Mouse (Mus musculus): ENCODE data around the gene Gm47996.
"Not testable (repeated sequence)": the region's sequence is repeated elsewhere in the genome, so short reads cannot be mapped to it uniquely, and the experiment has no call there.

Gene Gm47996

DNA sequence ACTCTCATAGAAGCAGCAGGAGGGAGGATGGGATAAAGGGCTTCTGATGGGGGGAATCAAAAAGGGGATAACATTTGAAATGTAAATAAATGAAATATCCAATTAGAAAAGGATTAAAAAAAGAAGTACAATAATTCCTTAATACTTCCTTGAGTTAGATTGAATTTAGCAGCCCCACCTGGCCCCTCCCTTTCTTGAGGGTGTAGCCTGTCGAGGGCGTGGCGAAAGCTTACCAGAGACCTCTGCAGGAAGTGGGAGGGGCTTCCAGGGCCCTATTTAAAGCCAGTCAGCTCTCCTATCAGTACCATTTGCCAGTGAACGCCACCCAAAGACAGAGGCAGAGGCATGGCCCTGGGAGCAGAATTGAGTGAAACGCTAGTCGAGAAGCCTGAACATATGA lies 6.1 kb upstream of the Gm47996 start, which contains the start of gene 3110040M04Rik:
Gene 3110040M04Rik, plus strand, starts transcription at position 304 of the 400 bp plus-strand sequence.
- not testable (repeated sequence) for DNase-seq (ENCODE audit: low read depth, low spot score)

DNA sequence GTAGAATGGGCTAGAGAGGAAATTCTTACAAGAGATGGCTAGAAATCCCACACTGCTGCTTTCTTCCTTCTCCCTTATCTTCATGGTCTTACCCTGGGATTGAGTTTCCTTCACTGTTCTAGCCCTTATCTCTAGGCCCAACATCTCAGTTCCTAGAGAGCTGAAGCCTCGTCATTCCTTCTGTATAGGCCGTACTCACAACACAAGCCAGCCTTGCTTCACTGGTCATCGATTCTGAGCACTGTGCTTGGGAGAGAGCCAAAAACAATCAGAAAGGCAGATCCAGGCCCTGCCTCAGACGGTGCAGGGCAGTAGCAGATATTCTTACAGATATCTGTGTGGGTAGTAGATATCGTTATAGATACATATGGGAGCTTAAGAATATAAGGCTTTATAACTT lies 1.4 kb upstream of the Gm47996 start:
- not testable (repeated sequence) for DNase-seq (ENCODE audit: low read depth, low spot score)

DNA sequence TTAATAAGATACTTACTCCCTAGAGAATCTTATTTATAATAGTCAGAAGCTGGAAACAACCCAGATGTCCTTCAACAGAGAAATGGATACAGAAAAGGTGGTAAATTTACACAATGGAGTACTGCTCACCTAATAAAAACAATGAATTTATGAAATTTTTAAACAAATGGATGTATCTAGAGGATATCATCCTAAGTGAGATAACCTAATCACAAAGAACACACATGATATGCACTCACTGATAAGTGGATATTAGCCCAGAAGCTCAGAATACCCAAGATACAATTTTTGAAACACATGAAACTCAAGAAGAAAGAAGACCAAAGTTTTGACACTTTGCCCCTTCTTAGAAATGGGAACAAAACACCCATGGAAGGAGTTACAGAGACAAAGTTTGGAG lies 987 bp upstream of the Gm47996 start:
- not testable (repeated sequence) for DNase-seq (ENCODE audit: low read depth, low spot score)

DNA sequence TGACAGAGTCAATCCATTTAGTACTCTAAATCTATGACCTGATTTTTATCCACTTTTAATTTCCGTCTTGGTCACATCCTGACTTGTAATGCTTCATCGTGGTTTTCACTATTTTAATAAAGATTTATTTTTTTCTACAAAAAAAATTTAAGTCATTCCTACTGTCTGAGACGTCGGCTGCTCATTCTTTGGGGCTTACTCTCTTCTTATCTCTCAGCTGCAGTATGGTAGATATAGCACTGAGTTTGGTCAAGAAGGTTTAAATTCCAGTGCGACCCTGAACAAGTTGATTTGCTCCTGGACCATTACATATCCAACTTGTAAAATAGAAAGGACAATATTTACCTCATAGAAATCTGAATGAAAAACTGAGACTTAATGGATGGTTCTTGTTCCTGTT lies 1.7 kb downstream of the Gm47996 start:
- DNase-seq (ENCODE audit: low read depth, low spot score): not testable (repeated sequence)

DNA sequence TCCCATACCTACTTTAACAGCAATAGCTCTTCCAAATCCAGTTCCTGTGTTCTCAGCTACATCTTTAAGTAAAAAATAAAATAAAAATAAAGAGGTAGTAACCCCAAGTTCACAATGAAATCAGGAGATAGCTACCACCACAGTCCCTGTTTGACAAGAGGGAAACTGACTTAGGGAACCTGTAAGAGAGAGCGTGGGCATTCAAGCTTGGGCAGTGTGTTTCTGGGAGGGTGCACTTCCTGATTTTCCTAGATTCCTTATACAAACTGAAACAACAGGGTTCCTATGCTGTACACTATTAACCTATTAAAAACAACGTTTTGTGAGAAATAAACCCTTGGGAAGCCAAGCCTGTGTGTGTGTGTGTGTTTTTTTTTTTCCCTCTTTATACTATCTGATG lies 4.9 kb downstream of the Gm47996 start:
- DNase-seq (ENCODE audit: low read depth, low spot score): no peak

DNA sequence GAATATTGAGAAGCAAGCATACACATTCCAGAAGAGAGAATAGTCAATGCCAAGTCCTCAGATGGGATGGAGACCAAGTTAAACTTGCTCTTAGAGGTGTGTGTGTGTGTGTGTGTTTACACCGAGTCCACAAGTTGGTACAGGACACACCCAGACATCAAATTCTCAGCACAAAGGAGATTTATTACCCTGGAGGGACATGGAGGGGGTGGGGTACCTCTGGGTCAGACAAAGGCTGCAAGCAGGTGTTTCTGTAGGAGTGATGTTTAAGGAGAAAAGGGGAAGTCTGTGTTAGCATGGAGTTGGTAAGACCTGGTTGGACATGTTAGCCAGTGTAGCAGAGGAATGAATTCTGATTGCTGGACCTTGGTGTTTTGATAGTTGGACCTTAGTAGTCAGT lies 6.1 kb downstream of the Gm47996 start:
- DNase-seq (ENCODE audit: low read depth, low spot score): no peak

DNA sequence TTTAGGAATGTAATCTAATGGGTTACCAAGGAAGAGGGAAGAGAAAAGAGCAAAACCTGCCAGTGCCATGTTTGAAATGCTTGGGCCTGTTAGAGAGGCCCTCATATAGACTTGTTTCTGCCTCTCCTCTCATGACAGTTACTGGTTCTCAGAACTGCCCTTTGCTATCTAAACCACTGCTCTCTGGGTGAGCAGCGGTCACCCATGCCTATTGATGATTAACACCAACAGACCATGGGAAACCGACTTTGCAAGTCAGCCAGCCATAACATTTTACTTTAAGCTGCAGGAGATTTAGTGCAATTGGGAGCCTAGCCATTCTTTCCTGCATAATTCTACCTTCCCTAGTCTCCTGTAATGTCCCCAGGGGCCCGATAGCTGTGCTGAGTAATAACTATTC lies 6.5 kb downstream of the Gm47996 start:
- DNase-seq (ENCODE audit: low read depth, low spot score): no peak

DNA sequence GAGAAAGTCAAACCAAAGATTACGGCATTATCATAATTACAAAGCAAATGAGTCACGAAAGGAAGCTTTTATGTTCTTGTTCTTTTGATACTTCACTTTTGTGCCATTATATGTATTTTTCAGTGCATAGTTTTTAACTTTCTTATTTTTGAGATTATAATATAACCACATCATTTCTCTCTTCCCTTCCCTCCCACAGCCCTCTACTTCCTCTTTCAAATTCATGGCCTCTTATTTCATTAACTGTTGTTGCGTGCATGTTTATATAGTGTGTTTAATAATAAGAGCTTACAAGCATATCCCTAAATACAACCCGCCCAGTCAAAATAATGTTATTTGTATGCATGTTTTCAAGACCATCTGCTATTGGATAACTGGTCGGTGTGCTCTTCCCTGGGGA lies 9.1 kb downstream of the Gm47996 start:
- DNase-seq (ENCODE audit: low read depth, low spot score): no peak

DNA sequence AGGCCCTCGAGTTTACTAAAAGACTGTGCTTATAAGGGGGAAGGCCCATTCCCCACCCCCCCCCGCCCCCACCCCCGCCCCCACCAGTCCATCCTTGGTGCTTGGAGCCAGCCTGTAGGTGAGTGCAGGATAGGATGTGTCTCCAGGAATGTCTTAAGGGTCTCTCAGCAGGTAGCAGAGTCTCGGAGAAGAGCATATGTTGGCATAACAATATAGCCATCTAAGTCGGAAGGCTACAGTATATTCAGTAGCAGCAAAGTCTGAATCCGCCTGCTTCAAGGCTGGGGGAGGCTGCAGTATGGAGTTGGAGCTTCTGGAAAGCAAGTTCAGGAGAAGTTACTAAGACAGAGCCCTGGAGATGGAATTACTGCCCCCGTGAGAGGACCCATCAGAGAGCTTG lies 10.2 kb downstream of the Gm47996 start:
- DNase-seq (ENCODE audit: low read depth, low spot score): no peak

DNA sequence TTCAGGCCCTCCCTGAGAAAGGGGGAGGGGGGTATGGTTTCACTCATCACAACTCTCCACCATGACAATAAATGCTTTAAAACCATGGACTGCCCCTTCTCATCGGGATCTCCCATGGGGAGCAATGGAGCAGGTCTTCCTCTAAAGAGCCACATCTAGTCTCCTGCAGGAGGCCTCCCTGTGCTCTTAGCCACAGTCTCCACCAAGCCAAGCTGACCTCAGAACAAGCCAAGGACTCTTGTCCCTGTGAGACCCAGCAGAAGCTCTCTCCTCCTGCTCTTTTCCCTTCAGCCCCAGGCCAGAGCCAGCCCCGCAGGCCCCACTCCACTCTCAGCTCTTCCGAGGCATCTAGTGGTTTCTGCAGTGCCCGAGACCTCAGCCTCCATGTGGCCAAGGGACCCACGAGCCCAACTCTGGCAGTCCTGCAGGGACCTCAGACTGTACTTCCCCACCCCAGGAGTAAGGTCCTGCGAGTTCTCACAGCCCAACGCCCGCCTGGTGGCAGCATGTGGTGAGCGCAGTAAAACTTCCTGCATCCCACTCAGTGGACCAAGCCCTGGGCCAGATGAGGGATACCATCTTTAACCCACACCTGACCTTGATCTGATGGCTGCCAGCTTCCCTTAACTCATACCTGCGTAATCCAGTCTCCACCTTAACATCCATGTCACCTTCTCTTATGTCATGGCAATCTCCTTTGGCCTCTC lies 12.8 kb downstream of the Gm47996 start:
- DNase-seq (ENCODE audit: low read depth, low spot score): no peak

DNA sequence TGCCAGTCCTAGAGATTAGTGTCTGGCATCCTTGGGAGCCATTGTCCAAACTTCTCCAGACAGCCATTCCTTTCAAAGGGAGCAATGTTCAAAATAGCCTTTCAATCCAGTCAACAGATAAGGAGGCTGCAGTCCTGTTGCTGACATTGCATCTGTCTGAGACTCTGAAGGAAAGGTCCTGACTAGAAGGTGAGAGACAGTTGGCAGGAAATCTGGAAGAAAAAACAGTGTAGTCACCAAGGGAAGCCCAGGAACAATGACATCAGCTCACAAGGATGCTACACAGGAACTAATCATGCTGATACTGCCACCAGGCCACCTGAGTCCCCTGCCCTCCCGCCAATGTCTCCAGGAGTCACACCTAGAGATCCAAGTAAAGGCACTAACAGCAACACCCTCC lies 13.4 kb downstream of the Gm47996 start:
- DNase-seq (ENCODE audit: low read depth, low spot score): no peak

DNA sequence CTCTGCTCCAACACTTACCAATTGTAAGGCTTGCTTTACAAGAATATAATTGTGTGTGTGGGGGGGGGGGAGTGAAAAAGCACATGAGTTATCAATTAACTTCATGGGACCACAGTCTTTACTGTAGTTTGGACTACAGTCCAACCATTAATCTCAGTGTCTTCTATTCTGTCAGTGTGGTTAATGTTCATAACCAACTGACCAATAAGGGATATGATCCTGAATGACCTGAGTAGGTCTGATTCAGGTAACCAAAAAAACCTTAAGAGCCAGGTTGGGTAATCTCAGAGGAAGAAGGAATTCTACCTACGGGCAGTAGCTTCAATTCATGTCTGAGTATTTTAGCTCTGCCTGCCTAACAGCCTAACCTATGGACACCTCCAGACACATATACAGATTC lies 14.6 kb downstream of the Gm47996 start:
- no peak for DNase-seq (ENCODE audit: low read depth, low spot score)

DNA sequence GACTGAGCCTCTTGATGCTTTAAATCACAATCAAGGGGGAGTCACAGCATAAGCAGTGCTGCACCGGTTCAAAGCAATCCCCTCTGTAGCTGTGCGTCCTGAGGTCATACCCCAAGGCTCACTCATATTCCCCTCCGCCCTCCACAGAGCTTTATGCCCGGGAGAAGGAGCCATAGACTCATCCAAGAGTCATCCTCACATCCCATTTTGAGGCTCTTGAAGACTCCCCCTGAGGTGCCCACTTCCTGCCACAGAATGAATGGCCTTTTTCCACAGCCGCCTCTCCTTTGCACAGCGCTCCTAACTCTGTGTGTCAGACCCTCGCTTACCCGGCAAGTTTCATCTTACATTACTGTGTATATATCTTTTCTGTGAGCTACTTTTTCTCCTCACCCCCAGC lies 17.6 kb downstream of the Gm47996 start:
- DNase-seq (ENCODE audit: low read depth, low spot score): no peak

DNA sequence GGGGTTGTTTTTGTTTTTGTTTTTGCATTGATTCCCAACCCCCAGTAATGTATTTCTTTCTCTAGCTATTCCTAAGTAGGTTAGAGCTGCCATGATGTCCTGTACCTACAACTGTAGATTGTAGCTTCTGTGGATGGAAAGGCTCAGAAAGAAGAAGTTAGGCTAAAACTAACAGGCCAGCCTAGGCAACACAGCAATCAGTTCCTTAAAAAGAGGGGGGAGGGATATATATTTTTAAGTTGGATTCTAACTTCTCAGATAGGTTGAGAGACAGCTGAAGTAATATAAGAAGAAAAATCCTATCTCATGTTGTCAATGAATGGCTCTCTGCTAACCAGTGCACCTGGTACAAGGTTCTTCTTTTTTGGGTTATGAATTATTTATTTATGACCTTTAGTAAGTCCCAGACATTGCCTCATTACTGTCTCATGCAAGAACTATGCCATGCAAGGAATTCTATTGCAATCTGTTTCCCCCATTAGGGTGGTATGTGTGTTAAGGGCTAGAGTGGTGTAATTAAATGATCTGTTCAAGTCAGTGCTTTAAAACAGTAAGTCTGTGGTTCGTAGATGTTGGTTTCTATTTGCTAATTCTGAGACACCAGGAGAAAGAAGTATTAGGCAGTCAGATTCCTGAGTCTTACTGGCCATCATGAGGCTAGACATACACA lies 18.5 kb downstream of the Gm47996 start:
- DNase-seq (ENCODE audit: low read depth, low spot score): no peak

DNA sequence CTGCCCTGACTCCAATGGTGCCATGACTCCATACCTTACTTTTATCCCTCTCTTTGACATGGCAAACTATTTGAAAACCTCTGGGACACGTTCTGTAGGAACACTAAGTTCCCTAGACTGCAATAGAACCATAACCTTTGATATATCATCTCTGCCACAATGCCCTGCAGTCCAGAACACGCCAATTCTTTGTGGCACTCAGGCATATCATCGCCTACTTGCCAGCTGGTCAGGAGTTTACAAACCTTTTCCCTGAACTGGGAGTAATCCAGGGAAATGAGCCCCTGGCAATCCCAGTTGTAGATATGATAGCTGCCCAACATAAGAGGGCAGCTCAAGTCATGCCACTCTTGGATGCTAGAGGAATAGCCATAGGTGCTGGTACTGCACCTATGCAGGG lies 22.4 kb downstream of the Gm47996 start:
- no peak for DNase-seq (ENCODE audit: low read depth, low spot score)

DNA sequence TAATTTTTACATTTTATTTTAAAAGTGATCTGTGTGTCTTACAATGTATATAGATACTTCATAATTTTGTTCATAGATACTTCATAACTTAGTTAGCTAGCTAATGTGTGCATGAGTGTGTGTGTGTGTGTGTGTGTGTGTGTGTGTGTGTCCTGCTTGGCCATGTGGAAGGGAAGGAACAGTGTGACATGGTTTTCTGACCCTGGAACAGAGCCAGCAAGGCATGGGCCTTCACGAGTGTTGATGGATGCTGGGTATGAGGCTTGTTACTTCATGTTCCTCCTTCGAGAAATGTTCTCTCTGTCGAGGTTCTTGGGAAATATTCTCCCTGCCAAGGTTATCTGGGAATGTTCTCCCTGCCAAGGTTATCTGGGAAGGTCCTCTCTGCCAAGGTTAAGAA lies 23.8 kb downstream of the Gm47996 start:
- no peak for DNase-seq (ENCODE audit: low read depth, low spot score)

DNA sequence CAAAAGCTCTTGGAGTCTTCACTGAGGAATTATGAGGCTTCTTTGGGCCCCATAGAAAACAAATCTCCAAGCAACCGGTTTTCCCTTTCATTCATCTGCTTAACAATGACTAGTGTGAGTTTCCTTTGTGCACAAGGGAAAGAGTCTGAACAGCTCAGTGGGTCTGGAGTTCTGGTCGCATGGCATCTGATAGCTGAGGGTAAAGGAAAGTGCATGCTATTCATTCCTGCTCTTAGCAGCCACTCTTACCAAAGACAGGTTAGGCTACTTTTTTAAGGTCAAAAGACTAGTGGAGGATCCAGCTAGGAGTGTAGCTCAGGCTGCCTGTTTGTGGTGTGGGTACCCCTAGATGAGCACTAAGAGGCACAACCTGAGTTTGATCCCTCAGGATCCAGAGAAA lies 25.6 kb downstream of the Gm47996 start:
- DNase-seq (ENCODE audit: low read depth, low spot score): no peak

DNA sequence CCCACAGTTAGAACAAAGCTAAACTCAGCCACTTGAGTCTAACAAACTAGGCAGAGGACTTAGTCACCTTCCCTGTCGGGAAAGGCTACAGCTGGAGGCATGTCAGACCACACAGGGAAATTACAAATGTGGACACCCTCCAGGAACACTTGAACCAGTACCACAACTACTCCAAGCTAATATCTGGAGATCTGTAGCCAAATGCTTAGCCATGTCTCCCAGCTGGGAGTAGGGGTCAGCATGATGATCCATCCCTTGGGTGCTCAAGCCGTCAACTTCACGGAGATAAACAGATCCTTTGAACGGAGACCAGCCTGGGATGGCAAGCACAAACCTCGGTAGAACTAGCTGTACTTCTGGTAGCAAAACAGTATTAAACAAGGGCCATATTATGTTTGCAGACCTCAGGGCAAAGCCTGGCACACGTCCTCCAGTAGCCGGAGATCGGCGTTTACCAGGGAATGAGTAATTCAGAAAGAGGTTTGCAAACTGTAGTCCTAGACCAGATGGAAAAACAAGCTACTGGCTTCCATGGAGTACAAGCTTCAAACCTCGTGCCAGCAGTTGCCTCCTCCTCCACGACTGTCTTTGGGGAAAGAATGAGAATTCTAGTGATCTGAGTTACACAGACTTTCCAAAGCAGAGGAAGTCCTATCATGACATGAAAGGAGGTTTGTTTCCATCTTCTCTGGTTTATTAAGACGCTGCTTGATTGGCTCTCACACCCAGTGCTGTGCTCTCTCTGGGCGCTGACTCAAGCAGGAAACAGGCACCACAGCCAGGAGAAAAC lies 26.4 kb downstream of the Gm47996 start:
- DNase-seq (ENCODE audit: low read depth, low spot score): peak; percentile 56

DNA sequence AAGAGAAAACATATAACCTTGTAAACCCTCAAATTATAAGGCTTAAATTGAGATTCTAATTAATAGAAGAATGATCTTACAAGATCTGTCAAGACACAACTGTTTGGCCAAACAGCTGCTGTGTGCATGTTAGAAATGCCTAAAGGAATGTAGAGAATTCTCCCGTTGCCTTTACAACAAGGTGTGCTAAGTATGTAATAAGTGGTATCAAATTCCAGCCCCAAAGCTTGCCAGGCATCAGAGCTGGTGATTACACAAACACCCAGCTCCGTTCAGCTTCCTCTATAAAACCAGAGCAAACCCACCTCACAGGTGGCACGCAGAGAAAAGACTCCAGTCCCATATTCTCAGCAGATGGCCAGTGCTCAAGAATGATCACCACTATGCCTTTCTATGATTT lies 27.8 kb downstream of the Gm47996 start:
- DNase-seq (ENCODE audit: low read depth, low spot score): no peak

DNA sequence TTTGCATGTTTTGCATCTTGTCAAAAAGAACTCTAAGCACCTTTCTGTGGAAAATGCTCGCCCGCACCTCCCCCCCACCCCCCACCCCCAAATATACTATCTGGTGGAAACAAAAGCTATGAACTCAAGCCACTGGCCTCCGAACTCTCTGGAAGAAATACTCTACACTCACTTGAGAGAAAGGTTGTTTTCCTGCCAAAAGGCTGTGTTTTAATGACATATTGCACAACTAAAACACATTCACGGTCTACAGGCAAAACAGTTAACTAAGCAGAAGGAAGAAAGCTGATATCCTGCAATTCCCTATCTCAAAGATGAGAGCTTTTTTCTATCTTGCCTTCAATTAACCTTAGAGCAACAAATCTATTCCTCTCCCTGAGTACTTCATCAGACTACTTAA lies 33.4 kb downstream of the Gm47996 start:
- DNase-seq (ENCODE audit: low read depth, low spot score): no peak

DNA sequence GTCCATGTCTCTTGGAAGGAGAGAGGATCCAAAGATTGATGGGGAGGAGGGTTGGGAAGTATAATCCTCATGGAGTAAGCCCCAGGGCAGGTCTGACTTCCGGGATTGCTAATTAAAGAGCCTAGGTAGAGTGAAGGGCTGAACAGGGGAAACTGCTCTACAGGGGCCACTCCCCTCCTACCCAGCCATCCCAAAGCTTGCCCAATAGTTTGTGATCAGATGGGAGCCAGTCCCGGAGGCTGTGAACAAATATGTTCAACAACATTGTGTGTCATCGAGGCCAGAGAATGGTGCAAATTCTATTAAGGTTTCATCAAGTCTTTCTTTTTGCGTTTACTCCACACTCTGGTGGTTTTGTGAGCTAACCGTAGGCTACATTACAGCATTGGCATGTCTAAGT lies 34.1 kb downstream of the Gm47996 start:
- no peak for DNase-seq (ENCODE audit: low read depth, low spot score)

DNA sequence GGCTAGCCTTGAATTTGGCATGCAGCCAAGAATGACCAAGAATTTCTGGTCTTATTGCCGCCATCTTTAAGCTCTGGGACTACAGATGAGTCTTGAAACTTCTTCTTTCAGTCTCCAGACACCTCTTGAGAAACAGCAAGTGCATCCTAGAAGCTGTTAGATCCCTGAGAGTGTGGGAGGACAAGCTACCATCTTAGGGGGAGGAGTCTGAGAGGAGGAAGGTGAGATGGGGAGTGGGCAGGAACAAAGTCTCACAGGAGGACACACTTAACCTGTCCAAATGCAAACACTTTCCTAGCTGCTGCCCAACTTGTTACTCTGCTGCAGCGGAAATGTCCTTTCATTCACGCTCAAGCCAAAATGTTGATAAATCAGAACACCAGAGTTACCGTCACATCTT lies 34.8 kb downstream of the Gm47996 start:
- no peak for DNase-seq (ENCODE audit: low read depth, low spot score)

DNA sequence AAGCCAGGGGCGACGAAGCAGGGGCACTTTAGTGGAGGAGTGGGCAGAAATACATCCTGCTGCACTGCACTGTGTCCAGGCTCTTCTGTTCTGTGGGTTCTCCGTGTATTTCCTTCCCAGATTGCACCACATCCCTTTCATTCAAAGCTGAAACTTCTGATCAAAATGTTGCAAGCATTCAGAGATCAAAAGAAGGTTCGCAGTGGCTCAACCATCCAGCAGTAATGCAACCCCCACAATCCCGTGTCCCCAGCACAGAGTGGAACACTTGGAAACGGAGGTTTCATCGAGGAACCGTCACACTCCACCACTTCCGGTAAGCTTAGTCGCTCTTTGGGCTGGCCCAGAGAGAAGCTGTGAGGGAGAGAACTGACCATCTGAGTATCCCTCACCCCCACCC lies 35.2 kb downstream of the Gm47996 start:
- DNase-seq (ENCODE audit: low read depth, low spot score): no peak

Data from 3T3-L1 (cell line).